Mouse (Mus musculus) heart, embryonic 13.5 days (tissue): ENCODE measurements around the gene Pdxp. TPM values are rescaled to one million over a fixed set of nuclear protein-coding genes. Genes with fewer than 3 reads are reported as not detected.

ENCODE experiments used
- ATAC-seq: fragments of 200-750 bp; cut with Nextera tagmentation; 2 replicates; pipeline ENCODE4 v1.8.0; 2017; ENCODE audit warnings: moderate TSS enrichment; ENCODE audit not compliant: insufficient number of reproducible peaks, low FRiP score, low TSS enrichment; ENCODE audit errors: extremely low read depth
- H3K27ac ChIP-seq: fragments of 300-500 bp; sonication (generic); replicated peaks from 2 replicates; pipeline ENCODE4 v1.5.1; 2015; ENCODE audit warnings: moderate library complexity, mild to moderate bottlenecking, inconsistent platforms
- H3K27me3 ChIP-seq: fragments of 300-500 bp; sonication (generic); replicated peaks from 2 replicates; pipeline ENCODE4 v1.6.1; 2015; ENCODE audit warnings: mild to moderate bottlenecking, inconsistent platforms
- H3K36me3 ChIP-seq: fragments of 300-500 bp; sonication (generic); 2 replicates; pipeline ENCODE4 v1.6.1; 2015; ENCODE audit warnings: mild to moderate bottlenecking, inconsistent platforms
- H3K4me1 ChIP-seq: fragments of 300-500 bp; sonication (generic); 2 replicates; pipeline ENCODE4 v1.6.1; 2015; ENCODE audit warnings: inconsistent platforms
- H3K4me2 ChIP-seq: fragments of 300-500 bp; sonication (generic); 2 replicates; pipeline ENCODE4 v1.6.1; 2015; ENCODE audit warnings: inconsistent platforms, mild to moderate bottlenecking, moderate library complexity
- H3K4me3 ChIP-seq: fragments of 300-500 bp; sonication (generic); 2 replicates; pipeline ENCODE4 v1.5.1; 2015; ENCODE audit warnings: moderate library complexity, mild to moderate bottlenecking, inconsistent platforms
- H3K9ac ChIP-seq: fragments of 300-500 bp; sonication (generic); 2 replicates; pipeline ENCODE4 v1.6.1; 2015; ENCODE audit warnings: inconsistent platforms, mild to moderate bottlenecking, moderate library complexity
- H3K9me3 ChIP-seq: fragments of 300-500 bp; sonication (generic); 2 replicates; pipeline ENCODE4 v1.6.1; 2016; ENCODE audit warnings: inconsistent platforms
- whole genome bisulfite sequencing: fragments of 180-500 bp; shearing (Covaris S2); methylation state at CpG from one replicate; pipeline ENCODE4 v1.1.7; 2015; ENCODE audit warnings: mixed read lengths; 5-methylcytosine and 5-hydroxymethylcytosine counted together
- polyA plus RNA-seq: library from polyadenylated mRNA; unstranded; fragments of >200 nt; fragmentation: Nextera tagmentation; extraction: Ambion mirVana; gene quantifications from 2 replicates; pipeline ENCODE4 v1.2.1, GENCODE M21; 2015

Pdxp gene
- polyA plus RNA-seq, 1 experiment from 2014 or later, result 20.2 TPM

GRCm38 (mm10) chr15:78899409-78899739, 14.3 kb upstream of the Pdxp start, which contains the start of gene Gm49510:
TSS of gene Gm49510 (plus strand) at chr15:78899667.
- Histone ChIP-seq H3K4me1 (peaks cover 73% of the 10 kb centered on the region), H3K9me3 (no peaks in the 10 kb centered on the region), H3K27me3 (no peaks in the 10 kb centered on the region), H3K36me3 (peaks cover 42% of the 10 kb centered on the region), H3K4me3 (peak within 1 kb of the TSS; percentile 88), H3K9ac (peak within 1 kb of the TSS; percentile 96), H3K4me2 (peak within 1 kb of the TSS; percentile 94), H3K27ac (peak within 1 kb of the TSS; percentile 84)
- 1% methylated on average over 20 of the region's 20 CpGs for WGBS
- no peak for ATAC-seq

GRCm38 (mm10) chr15:78899740-78900584, 13.8 kb upstream of the Pdxp start, which contains the start of gene Sh3bp1:
TSS of gene Sh3bp1 (plus strand) at chr15:78899768.
- Histone ChIP-seq H3K9me3 (no peaks in the 10 kb centered on the region), H3K9ac (peak within 1 kb of the TSS; percentile 96), H3K36me3 (peaks cover 46% of the 10 kb centered on the region), H3K4me1 (peaks cover 67% of the 10 kb centered on the region), H3K4me3 (peak within 1 kb of the TSS; percentile 88), H3K27me3 (no peaks in the 10 kb centered on the region), H3K27ac (peak within 1 kb of the TSS; percentile 84), H3K4me2 (peak within 1 kb of the TSS; percentile 94)
- peak; percentile 52; the same call in 1 of the 2 replicates for ATAC-seq
- WGBS, result 1% methylated on average over 47 of the region's 47 CpGs

- peak overlapping the region; percentile 84 for H3K27ac ChIP-seq
- H3K9me3 ChIP-seq, result no peaks in the 10 kb centered on the region
- H3K36me3 ChIP-seq, result peaks cover 47% of the 10 kb centered on the region
- H3K4me2 ChIP-seq, result peak overlapping the region; percentile 94
- H3K4me3 ChIP-seq, result peak overlapping the region; percentile 88
- ATAC-seq, result no peak
- H3K4me1 ChIP-seq, result peaks cover 58% of the 10 kb centered on the region
- H3K27me3 ChIP-seq, result no peaks in the 10 kb centered on the region
- 18% methylated on average over 18 of the region's 18 CpGs for WGBS
- peak overlapping the region; percentile 96 for H3K9ac ChIP-seq
These were observed 12.9 kb upstream of the Pdxp start for GRCm38 (mm10) chr15:78900585-78901421.

GRCm38 (mm10) chr15:78901422-78901789, 12.3 kb upstream of the Pdxp start:
- Histone ChIP-seq H3K27ac (peak overlapping the region; percentile 84; the same call in 1 of the 2 replicates), H3K4me2 (peak overlapping the region; percentile 94), H3K9ac (peak overlapping the region; percentile 96), H3K9me3 (no peaks in the 10 kb centered on the region), H3K4me1 (peaks cover 52% of the 10 kb centered on the region), H3K36me3 (peaks cover 51% of the 10 kb centered on the region), H3K4me3 (peak overlapping the region; percentile 88), H3K27me3 (no peaks in the 10 kb centered on the region)
- ATAC-seq, result no peak
- 56% methylated on average over 8 of the region's 8 CpGs for WGBS

GRCm38 (mm10) chr15:78903243-78903642, 10.5 kb upstream of the Pdxp start:
- Histone ChIP-seq H3K27ac (no peak overlapping the region), H3K36me3 (peaks cover 69% of the 10 kb centered on the region), H3K4me3 (0 out of 2 replicates have a peak overlapping the region, but pooled peaks have one; percentile 8), H3K4me1 (peaks cover 34% of the 10 kb centered on the region), H3K9ac (peak overlapping the region; percentile 74), H3K4me2 (no peak overlapping the region), H3K27me3 (no peaks in the 10 kb centered on the region), H3K9me3 (no peaks in the 10 kb centered on the region)
- no peak for ATAC-seq
- WGBS, result 0% methylated on average over 2 of the region's 2 CpGs

GRCm38 (mm10) chr15:78908399-78908798, 5.3 kb upstream of the Pdxp start:
- 79% methylated on average over 7 of the region's 7 CpGs for WGBS
- peaks cover 88% of the 10 kb centered on the region for H3K36me3 ChIP-seq
- no peak for ATAC-seq

GRCm38 (mm10) chr15:78908982-78909381, 4.7 kb upstream of the Pdxp start:
- no peak overlapping the region for H3K4me2 ChIP-seq
- no peak overlapping the region for H3K9ac ChIP-seq
- 65% methylated on average over 8 of the region's 8 CpGs for WGBS
- H3K27me3 ChIP-seq, result no peaks in the 10 kb centered on the region
- H3K27ac ChIP-seq, result no peak overlapping the region
- no peak for ATAC-seq
- H3K9me3 ChIP-seq, result no peaks in the 10 kb centered on the region
- no peak overlapping the region for H3K4me3 ChIP-seq
- no peaks in the 10 kb centered on the region for H3K4me1 ChIP-seq
- peaks cover 82% of the 10 kb centered on the region for H3K36me3 ChIP-seq

More at GRCm38 (mm10) chr15:78908399-78908798, 5.3 kb upstream of the Pdxp start:
- Histone ChIP-seq H3K27ac (no peak overlapping the region), H3K4me2 (no peak overlapping the region), H3K9me3 (no peaks in the 10 kb centered on the region), H3K9ac (no peak overlapping the region), H3K4me3 (no peak overlapping the region), H3K27me3 (no peaks in the 10 kb centered on the region), H3K4me1 (peaks cover 3% of the 10 kb centered on the region)

- H3K9ac ChIP-seq, result no peak overlapping the region
- H3K9me3 ChIP-seq, result no peaks in the 10 kb centered on the region
- H3K4me1 ChIP-seq, result peaks cover 24% of the 10 kb centered on the region
- peaks cover 51% of the 10 kb centered on the region for H3K36me3 ChIP-seq
- H3K27ac ChIP-seq, result no peak overlapping the region
- H3K4me2 ChIP-seq, result no peak overlapping the region
- 0 out of 2 replicates have a peak, but pooled peaks cover 4% of the 10 kb centered on the region for H3K27me3 ChIP-seq
- WGBS, result 36% methylated on average over 9 of the region's 9 CpGs
- no peak for ATAC-seq
- no peak overlapping the region for H3K4me3 ChIP-seq
These were observed 1.7 kb upstream of the Pdxp start for GRCm38 (mm10) chr15:78912040-78912439.

- under 1% methylated on average over 87 of the region's 87 CpGs for WGBS
- H3K9ac ChIP-seq, result peak overlapping the region; percentile 83
- no peaks in the 10 kb centered on the region for H3K9me3 ChIP-seq
- H3K27me3 ChIP-seq, result 0 out of 2 replicates have a peak, but pooled peaks cover 4% of the 10 kb centered on the region
- peak overlapping the region; percentile 81 for H3K27ac ChIP-seq
- peak overlapping the region; percentile 61 for H3K4me3 ChIP-seq
- peaks cover 24% of the 10 kb centered on the region for H3K4me1 ChIP-seq
- H3K4me2 ChIP-seq, result peak overlapping the region; percentile 94
- H3K36me3 ChIP-seq, result peaks cover 41% of the 10 kb centered on the region
- peak; percentile 35 for ATAC-seq
These were observed 538 bp downstream of the Pdxp start for GRCm38 (mm10) chr15:78914091-78914822.

GRCm38 (mm10) chr15:78914823-78915659, 1.3 kb downstream of the Pdxp start:
- no peak overlapping the region for H3K27ac ChIP-seq

More at GRCm38 (mm10) chr15:78914823-78915659, 1.3 kb downstream of the Pdxp start:
- no peaks in the 10 kb centered on the region for H3K9me3 ChIP-seq
- peak overlapping the region; percentile 83 for H3K9ac ChIP-seq
- H3K36me3 ChIP-seq, result peaks cover 35% of the 10 kb centered on the region
- no peak for ATAC-seq
- H3K4me3 ChIP-seq, result peak overlapping the region; percentile 61
- 0 out of 2 replicates have a peak, but pooled peaks cover 4% of the 10 kb centered on the region for H3K27me3 ChIP-seq
- H3K4me2 ChIP-seq, result peak overlapping the region; percentile 94
- 48% methylated on average over 8 of the region's 8 CpGs for WGBS
- H3K4me1 ChIP-seq, result peaks cover 25% of the 10 kb centered on the region
